Mouse (Mus musculus): ENCODE data around the gene Usp54. TPM values are rescaled to one million over a fixed set of nuclear protein-coding genes. Genes with fewer than 3 reads are reported as not detected.

The Usp54 gene
- total and polyA plus RNA-seq, 3 experiments = 5.3 to 11.7 (median 5.4) TPM

- in situ Hi-C loops (cut with MboI; ENCODE audit: low pct_ligation_motif_present, low pct_unique_long_range_greater_than_20kb, low sequenced_read_pairs) = no loop called here
- H3K9ac ChIP-seq (ENCODE audit: insufficient read depth, low read depth) = no peak overlapping the region
- no peak overlapping the region for H3K27ac ChIP-seq (ENCODE audit: insufficient read depth, low read depth)
- H3K4me1 ChIP-seq (ENCODE audit: control insufficient read depth in 1 of 2, insufficient read depth in 2 of 2) = peaks cover 4 to 8% of the 10 kb centered on the region in 2 experiments; a peak in 3 of 4 replicates
- no peak for DNase-seq (ENCODE audit: extremely low read depth)
- H3K9me3 ChIP-seq (replicated peaks; ENCODE audit: low read length) = no peaks in the 10 kb centered on the region
- peaks cover 19% of the 10 kb centered on the region for H3K27me3 ChIP-seq (replicated peaks)
- no peak for TF ChIP-seq PAX5 (IDR thresholded peaks at IDR 0.05; ENCODE audit: low read length)
- H3K4me3 ChIP-seq (replicated peaks in 1 of 3; ENCODE audit: low read depth in 2 of 3, low read length in 2 of 3, poor library complexity in 1 of 3) = no peak overlapping the region
- no peak overlapping the region for H3K4me2 ChIP-seq (ENCODE audit: insufficient read depth, low read depth, poor library complexity, severe bottlenecking)
- peaks cover 2 to 4% of the 10 kb centered on the region in 2 experiments for H3K36me3 ChIP-seq (replicated peaks in 1 of 2; ENCODE audit: control insufficient read depth in 1 of 2, insufficient read depth in 1 of 2, low read length in 1 of 2)
- dilution Hi-C loops (cut with MboI; ENCODE audit: extremely low pct_ligation_motif_present, extremely low pct_unique_long_range_greater_than_20kb, low sequenced_read_pairs) = no loop called here
- H3K79me2 ChIP-seq (replicated peaks; ENCODE audit: control insufficient read depth, extremely low read depth, insufficient read depth, poor library complexity, severe bottlenecking) = no peaks in the 10 kb centered on the region
Measured at GRCm38 (mm10) chr14:20667469-20667868, 26.6 kb upstream of the Usp54 start.

GRCm38 (mm10) chr14:20664436-20664835 lies 23.6 kb upstream of the Usp54 start:
- H3K4me2 ChIP-seq (ENCODE audit: insufficient read depth, low read depth, poor library complexity, severe bottlenecking) = no peak overlapping the region
- in situ Hi-C loops (cut with MboI; ENCODE audit: low pct_ligation_motif_present, low pct_unique_long_range_greater_than_20kb, low sequenced_read_pairs) = no loop called here

GRCm38 (mm10) chr14:20663601-20664000 lies 22.7 kb upstream of the Usp54 start:
- H3K79me2 ChIP-seq (replicated peaks; ENCODE audit: control insufficient read depth, extremely low read depth, insufficient read depth, poor library complexity, severe bottlenecking) = no peaks in the 10 kb centered on the region

More at GRCm38 (mm10) chr14:20664436-20664835, 23.6 kb upstream of the Usp54 start:
- Histone ChIP-seq H3K79me2 (replicated peaks; ENCODE audit: control insufficient read depth, extremely low read depth, insufficient read depth, poor library complexity, severe bottlenecking) (no peaks in the 10 kb centered on the region), H3K36me3 (replicated peaks in 1 of 2; ENCODE audit: control insufficient read depth in 1 of 2, insufficient read depth in 1 of 2, low read length in 1 of 2) (no peaks in the 10 kb centered on the region), H3K9me3 (replicated peaks; ENCODE audit: low read length) (no peaks in the 10 kb centered on the region), H3K27me3 (replicated peaks) (peaks cover 32% of the 10 kb centered on the region), H3K9ac (ENCODE audit: insufficient read depth, low read depth) (no peak overlapping the region), H3K27ac (ENCODE audit: insufficient read depth, low read depth) (no peak overlapping the region), H3K4me1 (ENCODE audit: control insufficient read depth in 1 of 2, insufficient read depth in 2 of 2) (peaks cover 4 to 18% of the 10 kb centered on the region in 2 experiments; a peak in 3 of 4 replicates), H3K4me3 (replicated peaks in 1 of 3; ENCODE audit: low read depth in 2 of 3, low read length in 2 of 3, poor library complexity in 1 of 3) (no peak overlapping the region)
- no peak for TF ChIP-seq RCOR1 (conservative IDR thresholded peaks at IDR 0.05; ENCODE audit: low read depth, low read length)
- TF ChIP-seq MEF2A (IDR thresholded peaks at IDR 0.05; ENCODE audit: borderline replicate concordance, low read depth, low read length) = peak; percentile 23; the same call in 1 of the 2 replicates
- dilution Hi-C loops (cut with MboI; ENCODE audit: extremely low pct_ligation_motif_present, extremely low pct_unique_long_range_greater_than_20kb, low sequenced_read_pairs) = no loop called here
- DNase-seq (ENCODE audit: extremely low read depth) = no peak

GRCm38 (mm10) chr14:20662740-20663139 lies 21.9 kb upstream of the Usp54 start:
- no peaks in the 10 kb centered on the region for H3K36me3 ChIP-seq (replicated peaks in 1 of 2; ENCODE audit: control insufficient read depth in 1 of 2, insufficient read depth in 1 of 2, low read length in 1 of 2)
- H3K4me2 ChIP-seq (ENCODE audit: insufficient read depth, low read depth, poor library complexity, severe bottlenecking) = no peak overlapping the region
- H3K27ac ChIP-seq (ENCODE audit: insufficient read depth, low read depth) = no peak overlapping the region
- H3K79me2 ChIP-seq (replicated peaks; ENCODE audit: control insufficient read depth, extremely low read depth, insufficient read depth, poor library complexity, severe bottlenecking) = no peaks in the 10 kb centered on the region
- peaks cover 32% of the 10 kb centered on the region for H3K27me3 ChIP-seq (replicated peaks)
- H3K9me3 ChIP-seq (replicated peaks; ENCODE audit: low read length) = no peaks in the 10 kb centered on the region
- no peak overlapping the region for H3K4me3 ChIP-seq (replicated peaks in 1 of 3; ENCODE audit: low read depth in 2 of 3, low read length in 2 of 3, poor library complexity in 1 of 3)
- dilution Hi-C loops (cut with MboI; ENCODE audit: extremely low pct_ligation_motif_present, extremely low pct_unique_long_range_greater_than_20kb, low sequenced_read_pairs) (no loop called here), in situ Hi-C loops (cut with MboI; ENCODE audit: low pct_ligation_motif_present, low pct_unique_long_range_greater_than_20kb, low sequenced_read_pairs) (no loop called here)
- no peak overlapping the region for H3K9ac ChIP-seq (ENCODE audit: insufficient read depth, low read depth)
- H3K4me1 ChIP-seq (ENCODE audit: control insufficient read depth in 1 of 2, insufficient read depth in 2 of 2) = peaks cover 4 to 18% of the 10 kb centered on the region in 2 experiments; a peak in 3 of 4 replicates
- DNase-seq (ENCODE audit: extremely low read depth) = no peak
- TF ChIP-seq ZC3H11A (IDR thresholded peaks at IDR 0.05; ENCODE audit: low read depth, low read length) (no peak), ZMIZ1 (IDR thresholded peaks at IDR 0.05; ENCODE audit: low read depth, low read length) (no peak), USF1 (IDR thresholded peaks at IDR 0.05; ENCODE audit: low read depth, low read length) (no peak), NRF1 (IDR thresholded peaks at IDR 0.05; ENCODE audit: low read depth, low read length) (no peak), E2F4 (IDR thresholded peaks at IDR 0.05; ENCODE audit: insufficient replicate concordance, low read depth, low read length) (no peak), MXI1 (IDR thresholded peaks at IDR 0.05; ENCODE audit: low read depth, low read length) (no peak), SMC3 (IDR thresholded peaks at IDR 0.05; ENCODE audit: low read depth, low read length) (no peak), MAFK (IDR thresholded peaks at IDR 0.05; ENCODE audit: insufficient replicate concordance, low read length) (no peak), USF2 (conservative IDR thresholded peaks at IDR 0.05; ENCODE audit: low read depth, low read length) (no peak), UBTF (IDR thresholded peaks at IDR 0.05; ENCODE audit: low read depth, low read length) (no peak), MAX (IDR thresholded peaks at IDR 0.05; ENCODE audit: low read length) (no peak), MEF2A (IDR thresholded peaks at IDR 0.05; ENCODE audit: borderline replicate concordance, low read depth, low read length) (no peak), PAX5 (IDR thresholded peaks at IDR 0.05; ENCODE audit: low read length) (no peak), ETS1 (conservative IDR thresholded peaks at IDR 0.05; ENCODE audit: low read depth, low read length) (no peak)

More at GRCm38 (mm10) chr14:20663601-20664000, 22.7 kb upstream of the Usp54 start:
- in situ Hi-C loops (cut with MboI; ENCODE audit: low pct_ligation_motif_present, low pct_unique_long_range_greater_than_20kb, low sequenced_read_pairs) = no loop called here
- DNase-seq (ENCODE audit: extremely low read depth) = no peak
- TF ChIP-seq MAX (IDR thresholded peaks at IDR 0.05; ENCODE audit: low read length) (no peak), USF2 (conservative IDR thresholded peaks at IDR 0.05; ENCODE audit: low read depth, low read length) (no peak), SMC3 (IDR thresholded peaks at IDR 0.05; ENCODE audit: low read depth, low read length) (no peak), TBP (conservative IDR thresholded peaks at IDR 0.05; ENCODE audit: low read depth, low read length) (no peak), USF1 (IDR thresholded peaks at IDR 0.05; ENCODE audit: low read depth, low read length) (no peak), MAZ (IDR thresholded peaks at IDR 0.05; ENCODE audit: low read depth, low read length) (no peak), ZMIZ1 (IDR thresholded peaks at IDR 0.05; ENCODE audit: low read depth, low read length) (no peak), RAD21 (IDR thresholded peaks at IDR 0.05; ENCODE audit: low read depth, low read length) (no peak)
- Histone ChIP-seq H3K4me1 (ENCODE audit: control insufficient read depth in 1 of 2, insufficient read depth in 2 of 2) (peaks cover 4 to 18% of the 10 kb centered on the region in 2 experiments; a peak in 3 of 4 replicates), H3K9ac (ENCODE audit: insufficient read depth, low read depth) (no peak overlapping the region), H3K4me3 (replicated peaks in 1 of 3; ENCODE audit: low read depth in 2 of 3, low read length in 2 of 3, poor library complexity in 1 of 3) (no peak overlapping the region), H3K27me3 (replicated peaks) (peaks cover 32% of the 10 kb centered on the region), H3K4me2 (ENCODE audit: insufficient read depth, low read depth, poor library complexity, severe bottlenecking) (no peak overlapping the region), H3K9me3 (replicated peaks; ENCODE audit: low read length) (no peaks in the 10 kb centered on the region), H3K27ac (ENCODE audit: insufficient read depth, low read depth) (no peak overlapping the region), H3K36me3 (replicated peaks in 1 of 2; ENCODE audit: control insufficient read depth in 1 of 2, insufficient read depth in 1 of 2, low read length in 1 of 2) (no peaks in the 10 kb centered on the region)
- dilution Hi-C loops (cut with MboI; ENCODE audit: extremely low pct_ligation_motif_present, extremely low pct_unique_long_range_greater_than_20kb, low sequenced_read_pairs) = no loop called here

All from CH12.LX (cell line).